Mouse (Mus musculus): ENCODE measurements around the gene Mrps18a. TPM values are rescaled to one million over a fixed set of nuclear protein-coding genes. Genes with fewer than 3 reads are reported as not detected.

The Mrps18a gene
- polyA plus RNA-seq, 1 experiment from 2014 or later = 141 TPM

- no peak overlapping the region for H3K27ac ChIP-seq (replicated peaks; ENCODE audit: low read depth, low read length)
- no peak overlapping the region for H3K4me3 ChIP-seq (replicated peaks; ENCODE audit: low read depth, low read length)
- ATAC-seq (ENCODE audit: low FRiP score, low TSS enrichment) = no peak
- 68% methylated on average over 17 of the region's 17 CpGs for WGBS
- no peaks in the 10 kb centered on the region for H3K27me3 ChIP-seq (ENCODE audit: control insufficient read depth, insufficient read depth, low read length)
- no peaks in the 10 kb centered on the region for H3K9me3 ChIP-seq (ENCODE audit: control insufficient read depth, low read length)
- no peak overlapping the region for H3K9ac ChIP-seq (replicated peaks; ENCODE audit: low read length)
- peaks cover 11% of the 10 kb centered on the region for H3K4me1 ChIP-seq (ENCODE audit: control insufficient read depth, insufficient read depth, low read length)
- no peak overlapping the region for H3K4me2 ChIP-seq (ENCODE audit: low read length)
- H3K36me3 ChIP-seq (ENCODE audit: control insufficient read depth, insufficient read depth, low read length) = no peaks in the 10 kb centered on the region
- no peak for DNase-seq
These were observed 24.4 kb upstream of the Mrps18a start for GRCm38 (mm10) chr17:46086341-46086870.

DNA sequence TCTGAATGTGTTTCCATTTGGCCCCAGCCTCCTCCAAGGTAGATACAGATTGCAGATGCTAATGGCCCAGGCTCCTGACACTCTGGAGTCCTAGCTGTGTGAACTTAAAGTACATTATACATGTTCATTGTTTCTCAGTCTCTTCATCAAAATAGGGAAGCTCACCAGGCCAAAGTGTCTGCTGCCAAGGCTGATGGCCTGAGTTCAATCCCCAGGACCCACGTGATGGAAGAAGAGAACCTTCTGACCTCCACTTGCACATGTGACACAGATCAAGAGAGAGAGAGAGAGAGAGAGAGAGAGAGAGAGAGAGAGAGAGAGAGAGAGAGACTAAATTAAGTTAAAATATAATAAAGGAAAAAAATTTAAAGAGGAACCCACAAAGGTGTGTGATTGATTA lies 19.4 kb upstream of the Mrps18a start:
- H3K27me3 ChIP-seq (ENCODE audit: control insufficient read depth, insufficient read depth, low read length) = no peaks in the 10 kb centered on the region
- ATAC-seq (ENCODE audit: low FRiP score, low TSS enrichment) = no peak
- H3K9ac ChIP-seq (replicated peaks; ENCODE audit: low read length) = no peak overlapping the region
- H3K27ac ChIP-seq (replicated peaks; ENCODE audit: low read depth, low read length) = no peak overlapping the region
- H3K4me1 ChIP-seq (ENCODE audit: control insufficient read depth, insufficient read depth, low read length) = no peaks in the 10 kb centered on the region
- no peak overlapping the region for H3K4me2 ChIP-seq (ENCODE audit: low read length)
- H3K4me3 ChIP-seq (replicated peaks; ENCODE audit: low read depth, low read length) = no peak overlapping the region
- no peak for DNase-seq
- H3K9me3 ChIP-seq (ENCODE audit: control insufficient read depth, low read length) = no peaks in the 10 kb centered on the region
- 75% methylated on average over 1 of the region's 1 CpGs for WGBS
- H3K36me3 ChIP-seq (ENCODE audit: control insufficient read depth, insufficient read depth, low read length) = no peaks in the 10 kb centered on the region

GRCm38 (mm10) chr17:46091899-46092298 lies 18.9 kb upstream of the Mrps18a start:
- Histone ChIP-seq H3K4me2 (ENCODE audit: low read length) (no peak overlapping the region), H3K27me3 (ENCODE audit: control insufficient read depth, insufficient read depth, low read length) (no peaks in the 10 kb centered on the region), H3K36me3 (ENCODE audit: control insufficient read depth, insufficient read depth, low read length) (no peaks in the 10 kb centered on the region), H3K4me1 (ENCODE audit: control insufficient read depth, insufficient read depth, low read length) (no peaks in the 10 kb centered on the region), H3K4me3 (replicated peaks; ENCODE audit: low read depth, low read length) (no peak overlapping the region), H3K9me3 (ENCODE audit: control insufficient read depth, low read length) (no peaks in the 10 kb centered on the region), H3K9ac (replicated peaks; ENCODE audit: low read length) (no peak overlapping the region), H3K27ac (replicated peaks; ENCODE audit: low read depth, low read length) (no peak overlapping the region)
- 85% methylated on average over 14 of the region's 14 CpGs for WGBS
- DNase-seq (no peak), ATAC-seq (ENCODE audit: low FRiP score, low TSS enrichment) (no peak)

GRCm38 (mm10) chr17:46098525-46098924 lies 12.3 kb upstream of the Mrps18a start:
- DNase-seq (no peak), ATAC-seq (ENCODE audit: low FRiP score, low TSS enrichment) (no peak)
- no peaks in the 10 kb centered on the region for H3K4me1 ChIP-seq (ENCODE audit: control insufficient read depth, insufficient read depth, low read length)
- H3K27me3 ChIP-seq (ENCODE audit: control insufficient read depth, insufficient read depth, low read length) = no peaks in the 10 kb centered on the region
- WGBS = 70% methylated on average over 8 of the region's 8 CpGs
- no peak overlapping the region for H3K4me2 ChIP-seq (ENCODE audit: low read length)
- H3K27ac ChIP-seq (replicated peaks; ENCODE audit: low read depth, low read length) = no peak overlapping the region
- H3K4me3 ChIP-seq (replicated peaks; ENCODE audit: low read depth, low read length) = no peak overlapping the region
- H3K9ac ChIP-seq (replicated peaks; ENCODE audit: low read length) = no peak overlapping the region
- no peaks in the 10 kb centered on the region for H3K36me3 ChIP-seq (ENCODE audit: control insufficient read depth, insufficient read depth, low read length)
- H3K9me3 ChIP-seq (ENCODE audit: control insufficient read depth, low read length) = no peaks in the 10 kb centered on the region

- H3K27ac ChIP-seq (replicated peaks; ENCODE audit: low read depth, low read length) = no peak overlapping the region
- WGBS = 85% methylated on average over 9 of the region's 9 CpGs
- H3K4me3 ChIP-seq (replicated peaks; ENCODE audit: low read depth, low read length) = no peak overlapping the region
- no peaks in the 10 kb centered on the region for H3K27me3 ChIP-seq (ENCODE audit: control insufficient read depth, insufficient read depth, low read length)
- no peak overlapping the region for H3K9ac ChIP-seq (replicated peaks; ENCODE audit: low read length)
- H3K9me3 ChIP-seq (ENCODE audit: control insufficient read depth, low read length) = no peaks in the 10 kb centered on the region
- H3K4me1 ChIP-seq (ENCODE audit: control insufficient read depth, insufficient read depth, low read length) = no peaks in the 10 kb centered on the region
- ATAC-seq (ENCODE audit: low FRiP score, low TSS enrichment) (no peak), DNase-seq (no peak)
- no peak overlapping the region for H3K4me2 ChIP-seq (ENCODE audit: low read length)
- H3K36me3 ChIP-seq (ENCODE audit: control insufficient read depth, insufficient read depth, low read length) = no peaks in the 10 kb centered on the region
These were observed 8.9 kb upstream of the Mrps18a start for GRCm38 (mm10) chr17:46101906-46102305.

DNA sequence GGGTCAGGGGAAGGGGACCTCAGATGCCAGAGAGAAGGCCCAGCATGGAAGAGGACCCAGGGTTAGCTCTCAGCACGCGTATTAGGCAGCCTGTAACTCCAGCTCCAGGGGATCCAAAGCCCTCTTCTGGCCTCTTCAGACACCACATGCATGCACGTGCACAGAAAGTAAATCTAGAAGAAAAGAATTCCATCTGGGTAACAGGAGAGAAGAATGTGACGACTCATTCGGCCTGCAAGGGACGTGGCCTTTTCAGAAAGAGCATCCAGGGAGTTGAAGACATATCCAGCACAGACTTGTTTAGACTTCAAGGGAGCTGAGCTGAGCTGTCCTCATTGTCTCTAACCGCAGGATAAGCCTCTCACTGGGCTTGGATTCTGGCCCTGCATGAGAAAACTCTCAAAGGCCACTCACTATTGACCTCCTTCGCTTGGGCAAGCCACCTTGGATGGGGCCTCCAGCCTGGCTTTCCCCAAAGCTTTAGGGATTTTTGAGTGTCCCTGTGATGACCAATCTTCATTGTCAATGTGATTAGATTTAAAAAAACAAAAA lies 8.1 kb upstream of the Mrps18a start:
- H3K4me3 ChIP-seq (replicated peaks; ENCODE audit: low read depth, low read length) = no peak overlapping the region
- ATAC-seq (ENCODE audit: low FRiP score, low TSS enrichment) (no peak), DNase-seq (no peak)
- H3K27me3 ChIP-seq (ENCODE audit: control insufficient read depth, insufficient read depth, low read length) = no peaks in the 10 kb centered on the region
- no peaks in the 10 kb centered on the region for H3K4me1 ChIP-seq (ENCODE audit: control insufficient read depth, insufficient read depth, low read length)
- H3K27ac ChIP-seq (replicated peaks; ENCODE audit: low read depth, low read length) = no peak overlapping the region
- H3K36me3 ChIP-seq (ENCODE audit: control insufficient read depth, insufficient read depth, low read length) = no peaks in the 10 kb centered on the region
- no peak overlapping the region for H3K4me2 ChIP-seq (ENCODE audit: low read length)
- 30% methylated on average over 8 of the region's 8 CpGs for WGBS
- no peak overlapping the region for H3K9ac ChIP-seq (replicated peaks; ENCODE audit: low read length)
- no peaks in the 10 kb centered on the region for H3K9me3 ChIP-seq (ENCODE audit: control insufficient read depth, low read length)

DNA sequence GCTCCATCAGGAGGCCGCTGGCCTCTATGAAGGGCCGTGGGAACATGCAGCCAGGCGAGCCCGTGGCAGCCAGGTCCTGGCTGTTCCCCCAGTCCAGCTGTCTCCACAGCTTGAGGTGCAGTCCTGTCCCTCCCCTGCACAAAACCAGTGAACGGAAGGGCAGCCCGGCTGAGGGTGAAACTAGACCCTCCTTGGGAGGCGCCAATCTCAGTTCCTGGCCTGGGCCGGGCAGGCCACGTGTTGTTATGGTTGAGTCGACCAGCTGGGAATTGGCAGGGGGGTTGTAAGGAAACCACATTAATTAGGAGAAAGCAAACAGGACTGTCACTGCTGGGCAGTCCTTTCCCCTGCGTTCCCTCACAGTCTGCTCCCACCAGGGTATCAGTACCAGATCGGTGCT lies 6.3 kb upstream of the Mrps18a start:
- Histone ChIP-seq H3K4me1 (ENCODE audit: control insufficient read depth, insufficient read depth, low read length) (no peaks in the 10 kb centered on the region), H3K4me3 (replicated peaks; ENCODE audit: low read depth, low read length) (no peak overlapping the region), H3K27ac (replicated peaks; ENCODE audit: low read depth, low read length) (no peak overlapping the region), H3K9ac (replicated peaks; ENCODE audit: low read length) (no peak overlapping the region), H3K36me3 (ENCODE audit: control insufficient read depth, insufficient read depth, low read length) (no peaks in the 10 kb centered on the region), H3K9me3 (ENCODE audit: control insufficient read depth, low read length) (no peaks in the 10 kb centered on the region), H3K4me2 (ENCODE audit: low read length) (no peak overlapping the region), H3K27me3 (ENCODE audit: control insufficient read depth, insufficient read depth, low read length) (peaks cover 4% of the 10 kb centered on the region; the same call in 1 of the 2 replicates)
- DNase-seq = no peak
- 66% methylated on average over 12 of the region's 12 CpGs for WGBS
- ATAC-seq (ENCODE audit: low FRiP score, low TSS enrichment) = no peak

GRCm38 (mm10) chr17:46108286-46108685 lies 2.5 kb upstream of the Mrps18a start:
- WGBS = 83% methylated on average over 4 of the region's 4 CpGs
- no peak overlapping the region for H3K4me2 ChIP-seq (ENCODE audit: low read length)
- no peaks in the 10 kb centered on the region for H3K9me3 ChIP-seq (ENCODE audit: control insufficient read depth, low read length)
- no peak overlapping the region for H3K27ac ChIP-seq (replicated peaks; ENCODE audit: low read depth, low read length)
- H3K36me3 ChIP-seq (ENCODE audit: control insufficient read depth, insufficient read depth, low read length) = no peaks in the 10 kb centered on the region
- no peak for DNase-seq
- no peak for ATAC-seq (ENCODE audit: low FRiP score, low TSS enrichment)
- no peak overlapping the region for H3K9ac ChIP-seq (replicated peaks; ENCODE audit: low read length)
- peaks cover 5% of the 10 kb centered on the region for H3K4me1 ChIP-seq (ENCODE audit: control insufficient read depth, insufficient read depth, low read length)
- peaks cover 4% of the 10 kb centered on the region; the same call in 1 of the 2 replicates for H3K27me3 ChIP-seq (ENCODE audit: control insufficient read depth, insufficient read depth, low read length)
- no peak overlapping the region for H3K4me3 ChIP-seq (replicated peaks; ENCODE audit: low read depth, low read length)

DNA sequence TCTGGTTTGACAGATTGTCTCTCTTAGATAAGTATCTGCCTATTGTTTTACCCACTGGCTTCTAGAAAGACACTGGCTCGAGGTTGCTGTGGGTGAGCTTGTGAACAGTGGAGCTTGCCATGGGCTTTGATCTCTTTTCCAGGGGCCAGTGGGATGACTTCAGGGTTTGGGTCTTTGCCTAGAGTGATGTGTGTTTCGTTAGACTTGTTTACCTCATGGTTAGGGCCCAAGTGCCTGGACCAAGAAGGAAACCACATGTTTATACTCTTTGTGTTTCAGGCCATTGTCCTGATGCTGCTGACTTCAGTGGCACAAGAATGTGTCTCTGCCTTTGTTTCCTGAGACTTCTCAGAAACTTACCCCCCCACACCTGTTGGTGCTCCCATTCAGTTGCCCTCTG lies 4.7 kb downstream of the Mrps18a start:
- Histone ChIP-seq H3K27ac (replicated peaks; ENCODE audit: low read depth, low read length) (no peak overlapping the region), H3K9ac (replicated peaks; ENCODE audit: low read length) (no peak overlapping the region), H3K4me1 (ENCODE audit: control insufficient read depth, insufficient read depth, low read length) (peaks cover 8% of the 10 kb centered on the region), H3K27me3 (ENCODE audit: control insufficient read depth, insufficient read depth, low read length) (no peaks in the 10 kb centered on the region), H3K4me3 (replicated peaks; ENCODE audit: low read depth, low read length) (no peak overlapping the region), H3K4me2 (ENCODE audit: low read length) (no peak overlapping the region), H3K9me3 (ENCODE audit: control insufficient read depth, low read length) (no peaks in the 10 kb centered on the region), H3K36me3 (ENCODE audit: control insufficient read depth, insufficient read depth, low read length) (peaks cover 12% of the 10 kb centered on the region)
- WGBS = 79% methylated on average over 2 of the region's 2 CpGs
- DNase-seq (no peak), ATAC-seq (ENCODE audit: low FRiP score, low TSS enrichment) (no peak)
